Mouse (Mus musculus) myocyte (in vitro differentiated cells): ENCODE measurements around the gene Kcnab1. TPM values are rescaled to one million over a fixed set of nuclear protein-coding genes. Genes with fewer than 3 reads are reported as not detected.

ENCODE experiments used
- H3K27me3 ChIP-seq: one replicate; pipeline ENCODE4 v1.6.1; 2011; ENCODE audit not compliant: control insufficient read depth, insufficient read depth, insufficient read length
- H3K36me3 ChIP-seq: one replicate; pipeline ENCODE4 v1.6.1; 2011; ENCODE audit not compliant: control insufficient read depth, insufficient read depth
- H3K4me2 ChIP-seq: one replicate; pipeline ENCODE4 v1.6.1; 2011; ENCODE audit warnings: low read depth, control low read depth
- H3K4me3 ChIP-seq: one replicate; pipeline ENCODE4 v1.5.1; 2011; ENCODE audit warnings: mild to moderate bottlenecking, control low read depth, moderate library complexity
- H3K79me2 ChIP-seq: one replicate; pipeline ENCODE4 v1.6.1; 2011; ENCODE audit not compliant: control insufficient read depth, insufficient read depth
- H3ac ChIP-seq: one replicate; pipeline ENCODE4 v1.6.1; 2011; ENCODE audit not compliant: control insufficient read depth, insufficient read length
- CEBPB ChIP-seq: IDR thresholded peaks from 2 replicates; pipeline ENCODE4 v1.6.1; 2011; ENCODE audit warnings: mild to moderate bottlenecking, moderate library complexity; ENCODE audit not compliant: poor library complexity, insufficient read depth, severe bottlenecking
- E2F4 ChIP-seq: IDR thresholded peaks from one replicate; pipeline ENCODE4 v1.6.1; 2011; ENCODE audit warnings: mild to moderate bottlenecking, control low read depth, moderate library complexity; ENCODE audit not compliant: insufficient read depth
- MAX ChIP-seq: IDR thresholded peaks from one replicate; pipeline ENCODE4 v1.6.1; 2011; ENCODE audit warnings: low read depth, mild to moderate bottlenecking, control low read depth
- MYOD1 ChIP-seq, 3 experiments: IDR thresholded peaks; one replicate each; pipeline ENCODE4 v1.6.1; 2011; ENCODE audit warnings: control low read depth in 2 of 3, low read depth in 2 of 3, mild to moderate bottlenecking in 2 of 3, moderate library complexity in 1 of 3; ENCODE audit not compliant: insufficient read length in 2 of 3, control insufficient read depth in 1 of 3
- MYOG ChIP-seq, 3 experiments: IDR thresholded peaks; one replicate each; pipeline ENCODE4 v1.6.1; 2011; ENCODE audit warnings: control low read depth in 2 of 3, low read depth in 2 of 3, mild to moderate bottlenecking in 2 of 3; ENCODE audit not compliant: insufficient read length in 2 of 3, control insufficient read depth in 1 of 3, insufficient read depth in 1 of 3
- POLR2A ChIP-seq: IDR thresholded peaks from one replicate; pipeline ENCODE4 v1.6.1; 2011; ENCODE audit warnings: low read depth, mild to moderate bottlenecking, control low read depth, moderate library complexity; ENCODE audit not compliant: insufficient read length
- POLR2AphosphoS2 ChIP-seq: IDR thresholded peaks from one replicate; pipeline ENCODE4 v1.6.1; 2011; ENCODE audit warnings: low read depth, control low read depth; ENCODE audit not compliant: insufficient read length
- REST ChIP-seq: IDR thresholded peaks from one replicate; pipeline ENCODE4 v1.6.1; 2011; ENCODE audit warnings: mild to moderate bottlenecking, control low read depth, moderate library complexity; ENCODE audit not compliant: insufficient read depth, insufficient read length
- SRF ChIP-seq: IDR thresholded peaks from one replicate; pipeline ENCODE4 v1.6.1; 2011; ENCODE audit warnings: low read depth; ENCODE audit not compliant: control insufficient read depth, insufficient read length
- TCF12 ChIP-seq: IDR thresholded peaks from one replicate; pipeline ENCODE4 v1.6.1; 2011; ENCODE audit warnings: mild to moderate bottlenecking, control low read depth; ENCODE audit not compliant: poor library complexity, insufficient read depth, severe bottlenecking
- TCF3 ChIP-seq: IDR thresholded peaks from one replicate; pipeline ENCODE4 v1.6.1; 2011; ENCODE audit warnings: low read depth, control low read depth; ENCODE audit not compliant: insufficient read length
- USF1 ChIP-seq: IDR thresholded peaks from one replicate; pipeline ENCODE4 v1.6.1; 2011; ENCODE audit warnings: low read depth, mild to moderate bottlenecking, control low read depth, moderate library complexity
- polyA plus RNA-seq: library from polyadenylated mRNA; unstranded; fragments of >200 nt; fragmentation: generic; extraction: Trizol; gene quantifications from one replicate; pipeline ENCODE4 v1.2.1, GENCODE M21; 2012; ENCODE audit warnings: missing spikeins

Gene Kcnab1
- polyA plus RNA-seq, 1 experiment, result 0.08 TPM

GRCm38 (mm10) chr3:65367944-65368343 lies 258.8 kb downstream of the Kcnab1 start:
- Histone ChIP-seq H3K36me3 (peaks cover 23% of the 10 kb centered on the region), H3K4me3 (no peak overlapping the region), H3K27me3 (no peaks in the 10 kb centered on the region), H3ac (no peak overlapping the region), H3K79me2 (no peaks in the 10 kb centered on the region), H3K4me2 (no peak overlapping the region)
- TF ChIP-seq REST, result no peak
- TF ChIP-seq TCF12, result no peak
- no peak for TF ChIP-seq MAX
- no peak for TF ChIP-seq CEBPB
- TF ChIP-seq MYOD1 (IDR thresholded peaks at IDR 0.05; ENCODE audit: control insufficient read depth in 1 of 3, insufficient read length in 2 of 3, low read depth in 2 of 3), result no peak
- no peak for TF ChIP-seq MYOG (IDR thresholded peaks at IDR 0.05; ENCODE audit: control insufficient read depth in 1 of 3, insufficient read depth in 1 of 3, insufficient read length in 2 of 3, low read depth in 2 of 3)

GRCm38 (mm10) chr3:65372552-65372951 lies 263.4 kb downstream of the Kcnab1 start:
- Histone ChIP-seq H3K36me3 (peaks cover 41% of the 10 kb centered on the region), H3K27me3 (no peaks in the 10 kb centered on the region)
- no peak for TF ChIP-seq TCF12
- no peak for TF ChIP-seq CEBPB
- TF ChIP-seq POLR2A, result no peak
- no peak for TF ChIP-seq REST
- TF ChIP-seq USF1, result no peak
- no peak for TF ChIP-seq E2F4
- no peak for TF ChIP-seq SRF
- no peak for TF ChIP-seq TCF3
- no peak for TF ChIP-seq MYOD1 (IDR thresholded peaks at IDR 0.05; ENCODE audit: control insufficient read depth in 1 of 3, insufficient read length in 2 of 3, low read depth in 2 of 3)
- no peak for TF ChIP-seq MYOG (IDR thresholded peaks at IDR 0.05; ENCODE audit: control insufficient read depth in 1 of 3, insufficient read depth in 1 of 3, insufficient read length in 2 of 3, low read depth in 2 of 3)
- TF ChIP-seq POLR2AphosphoS2, result no peak
- no peak for TF ChIP-seq MAX

GRCm38 (mm10) chr3:65373594-65374182 lies 264.5 kb downstream of the Kcnab1 start:
- no peaks in the 10 kb centered on the region for H3K27me3 ChIP-seq
- TF ChIP-seq REST, result no peak
- TF ChIP-seq MAX, result no peak
- no peak for TF ChIP-seq USF1
- no peak for TF ChIP-seq POLR2A
- no peak for TF ChIP-seq CEBPB
- TF ChIP-seq E2F4, result no peak
- TF ChIP-seq TCF12, result no peak
- H3K4me3 ChIP-seq, result no peak overlapping the region
- no peak overlapping the region for H3K4me2 ChIP-seq
- H3K36me3 ChIP-seq, result peaks cover 50% of the 10 kb centered on the region
- peaks cover 2% of the 10 kb centered on the region for H3K79me2 ChIP-seq
- H3ac ChIP-seq, result no peak overlapping the region

More at GRCm38 (mm10) chr3:65372552-65372951, 263.4 kb downstream of the Kcnab1 start:
- Histone ChIP-seq H3K4me2 (no peak overlapping the region), H3K4me3 (no peak overlapping the region), H3K79me2 (no peaks in the 10 kb centered on the region), H3ac (no peak overlapping the region)

- Histone ChIP-seq H3K4me3 (no peak overlapping the region), H3K4me2 (no peak overlapping the region), H3K27me3 (no peaks in the 10 kb centered on the region), H3ac (no peak overlapping the region), H3K36me3 (peaks cover 57% of the 10 kb centered on the region), H3K79me2 (peaks cover 9% of the 10 kb centered on the region)
- TF ChIP-seq SRF, result no peak
- no peak for TF ChIP-seq MYOG (IDR thresholded peaks at IDR 0.05; ENCODE audit: control insufficient read depth in 1 of 3, insufficient read depth in 1 of 3, insufficient read length in 2 of 3, low read depth in 2 of 3)
- no peak for TF ChIP-seq MAX
- no peak for TF ChIP-seq CEBPB
- TF ChIP-seq REST, result no peak
- no peak for TF ChIP-seq POLR2A
- no peak for TF ChIP-seq USF1
- no peak for TF ChIP-seq E2F4
- no peak for TF ChIP-seq MYOD1 (IDR thresholded peaks at IDR 0.05; ENCODE audit: control insufficient read depth in 1 of 3, insufficient read length in 2 of 3, low read depth in 2 of 3)
- TF ChIP-seq TCF12, result no peak
- TF ChIP-seq TCF3, result no peak
- TF ChIP-seq POLR2AphosphoS2, result no peak
Observed at GRCm38 (mm10) chr3:65374729-65375128, 265.5 kb downstream of the Kcnab1 start.

GRCm38 (mm10) chr3:65378724-65379123 lies 269.5 kb downstream of the Kcnab1 start:
- peaks cover 61% of the 10 kb centered on the region for H3K36me3 ChIP-seq
- no peak overlapping the region for H3ac ChIP-seq
- peaks cover 9% of the 10 kb centered on the region for H3K79me2 ChIP-seq
- no peak overlapping the region for H3K4me3 ChIP-seq
- H3K27me3 ChIP-seq, result no peaks in the 10 kb centered on the region
- TF ChIP-seq USF1 (no peak), MAX (no peak), CEBPB (no peak), SRF (no peak), MYOD1 (IDR thresholded peaks at IDR 0.05; ENCODE audit: control insufficient read depth in 1 of 3, insufficient read length in 2 of 3, low read depth in 2 of 3) (no peak), REST (no peak), TCF3 (no peak), E2F4 (no peak), MYOG (IDR thresholded peaks at IDR 0.05; ENCODE audit: control insufficient read depth in 1 of 3, insufficient read depth in 1 of 3, insufficient read length in 2 of 3, low read depth in 2 of 3) (no peak)
- no peak overlapping the region for H3K4me2 ChIP-seq
